Mouse (Mus musculus): Measurements from ENCODE around the gene Kif16b.

DNA sequence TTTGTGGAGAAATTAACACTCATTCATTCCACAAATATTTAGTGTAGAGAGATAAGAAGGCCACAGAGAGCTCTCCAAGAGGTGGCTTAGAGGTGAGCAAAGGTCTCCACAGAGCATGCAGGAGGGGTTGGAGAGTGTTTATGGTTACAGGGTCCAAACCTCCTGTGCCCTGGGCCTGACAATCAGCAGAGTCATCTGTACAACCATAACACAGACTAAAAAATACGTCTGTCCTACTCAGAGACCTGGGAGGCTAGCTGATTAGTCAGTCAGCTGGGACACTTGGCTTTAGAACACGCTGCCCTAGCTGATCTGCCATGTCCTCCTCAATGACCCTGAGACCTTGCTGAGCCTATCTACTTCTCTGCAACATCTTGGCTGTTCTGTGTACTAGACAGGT is 24.7 kb downstream of the Kif16b start:
- TF ChIP-seq EP300 (optimal IDR thresholded peaks at IDR 0.05) (no peak), CTCF (IDR thresholded peaks at IDR 0.05; ENCODE audit: low read depth) (no peak)
